9 mouse cellular contexts compared by ENCODE assay signal in the genomic region with DNA sequence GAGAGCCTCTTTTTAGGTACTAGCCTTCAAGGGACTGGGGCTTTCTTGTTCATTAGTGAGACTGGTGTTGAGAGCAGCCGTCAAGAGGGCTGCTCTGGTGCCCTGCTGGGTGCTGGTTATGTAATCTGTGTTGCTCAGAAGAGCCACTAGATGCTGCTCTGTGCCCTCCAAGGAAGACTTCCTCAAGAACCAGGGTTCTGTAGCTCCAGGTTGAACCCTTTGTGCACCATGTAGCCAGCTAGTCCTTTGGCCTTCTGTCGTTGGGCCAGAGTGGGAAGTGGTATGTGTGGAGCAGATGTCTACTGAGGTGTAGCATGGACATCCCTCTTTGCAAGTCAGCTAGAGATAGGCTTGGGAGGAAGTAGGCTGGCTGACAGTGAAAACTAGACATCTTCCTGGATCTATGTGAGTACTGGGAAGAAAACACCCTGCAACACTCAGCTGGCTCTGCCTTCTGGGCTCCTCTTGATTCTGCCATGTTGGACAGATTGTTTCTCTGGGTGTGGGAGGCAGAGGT. TPM values are rescaled to one million over a fixed set of nuclear protein-coding genes. Genes with fewer than 3 reads are reported as not detected.
DNase-seq lines count a peak whose midpoint lies in the region; ATAC-seq and TF ChIP-seq lines count a peak whose summit lies in the region.
"Had no signal": no experiment of that assay in that cellular context is flagged by ENCODE, and none has a peak within 500 bp of the region (broad histone marks: within the 10 kb centered on the region; RNA-seq: fewer than 3 reads in every experiment).

No protein-coding gene starts in this region.

- no peaks in the 10 kb centered on the region for H3K27me3 ChIP-seq in forebrain, embryonic 15.5 days
- H3K27me3 ChIP-seq in forebrain, embryonic 11.5 days (ENCODE audit: control insufficient read depth, insufficient read depth, low read length) = peaks cover 7% of the 10 kb centered on the region; the same call in 1 of the 2 replicates
- H3K27me3 ChIP-seq: limb, embryonic 15.5 days had no signal

- TF ChIP-seq POLR2A in lung, adult 2 months (IDR thresholded peaks at IDR 0.05; ENCODE audit: borderline replicate concordance, extremely low read depth, low read depth, low read length) = no peak

- H3K9me3 ChIP-seq in forebrain, embryonic 15.5 days = no peaks in the 10 kb centered on the region
- no peaks in the 10 kb centered on the region for H3K9me3 ChIP-seq in forebrain, embryonic 11.5 days (ENCODE audit: control insufficient read depth, low read length)
- H3K9me3 ChIP-seq: limb, embryonic 15.5 days had no signal

- H3K27ac ChIP-seq in forebrain, embryonic 15.5 days (replicated peaks) = peak overlapping the region; percentile 97
- H3K27ac ChIP-seq in forebrain, embryonic 11.5 days (ENCODE audit: low read depth, low read length) = no peak overlapping the region
- H3K27ac ChIP-seq: limb, embryonic 15.5 days had no signal

- H3K4me2 ChIP-seq in forebrain, embryonic 15.5 days (replicated peaks) = no peak overlapping the region
- no peak overlapping the region for H3K4me2 ChIP-seq in forebrain, embryonic 11.5 days (ENCODE audit: low read depth, low read length, severe bottlenecking)
- H3K4me2 ChIP-seq: limb, embryonic 15.5 days had no signal

- DNase-seq in forebrain, embryonic 11.5 days (ENCODE audit: low spot score) = no peak
- DNase-seq in lung, adult 2 months = peak; percentile 20
- DNase-seq in lung, postnatal 14 days = no peak
- peak; percentile 85 to 86 for DNase-seq in cerebellum, postnatal 14 days
- no peak for DNase-seq in urinary bladder, adult 2 months (ENCODE audit: low spot score)
- DNase-seq in gastrocnemius, postnatal 10 days = no peak

- H3K36me3 ChIP-seq in forebrain, embryonic 15.5 days = peaks cover 24% of the 10 kb centered on the region
- H3K36me3 ChIP-seq in forebrain, embryonic 11.5 days (ENCODE audit: control insufficient read depth, insufficient read depth, low read length) = peaks cover 4% of the 10 kb centered on the region; the same call in 1 of the 2 replicates

- peaks cover 20% of the 10 kb centered on the region for H3K4me1 ChIP-seq in forebrain, embryonic 15.5 days
- H3K4me1 ChIP-seq in forebrain, embryonic 11.5 days (replicated peaks; ENCODE audit: control insufficient read depth, insufficient read depth, low read length) = peaks cover 3% of the 10 kb centered on the region; the same call in 1 of the 2 replicates
- peaks cover 8% of the 10 kb centered on the region for H3K4me1 ChIP-seq in lung, adult 2 months (ENCODE audit: control insufficient read depth, insufficient read depth, low read length)

- WGBS in forebrain, embryonic 15.5 days = 40% methylated on average over 2 of the region's 2 CpGs
- WGBS in forebrain, embryonic 11.5 days = 70% methylated on average over 2 of the region's 2 CpGs
- 45% methylated on average over 2 of the region's 2 CpGs for WGBS in lung, adult 2 months

- no peak overlapping the region for H3K9ac ChIP-seq in forebrain, embryonic 15.5 days (replicated peaks)
- no peak overlapping the region for H3K9ac ChIP-seq in forebrain, embryonic 11.5 days (ENCODE audit: low read length)
- H3K9ac ChIP-seq: limb, embryonic 15.5 days had no signal

- peak; percentile 30; the same call in 1 of the 2 replicates for TF ChIP-seq CTCF in lung, adult 2 months (IDR thresholded peaks at IDR 0.05; ENCODE audit: insufficient read depth, low read length)

- ATAC-seq in forebrain, embryonic 15.5 days (replicated peaks) = no peak
- no peak for ATAC-seq in forebrain, embryonic 11.5 days (replicated peaks; ENCODE audit: low FRiP score)
- ATAC-seq in monocyte, adult 5-6 weeks (replicated peaks; ENCODE audit: insufficient number of reproducible peaks, low FRiP score, low TSS enrichment, poor library complexity, severe bottlenecking) = peak; percentile 30; the same call in 1 of the 2 replicates

- no peak overlapping the region for H3K4me3 ChIP-seq in forebrain, embryonic 15.5 days
- no peak overlapping the region for H3K4me3 ChIP-seq in forebrain, embryonic 11.5 days (ENCODE audit: low read depth, low read length)
- H3K4me3 ChIP-seq in lung, adult 2 months (replicated peaks; ENCODE audit: extremely low read depth, low read depth, low read length) = no peak overlapping the region
- H3K4me3 ChIP-seq: limb, embryonic 15.5 days had no signal

RNA-seq across cellular contexts. Expression of a gene that starts 2.6 kb away (rescaled TPM):
- polyA plus RNA-seq in forebrain, embryonic 15.5 days (2015; fragmentation: Nextera tagmentation; extraction: Ambion mirVana) = 105 and 120 TPM in 2 replicates
- polyA plus RNA-seq in forebrain, embryonic 11.5 days (2014; fragmentation: Nextera tagmentation; extraction: Ambion mirVana) = 15.7 and 18.4 TPM in 2 replicates
- 1.2 and 1.5 TPM in 2 replicates for polyA plus RNA-seq in lung, adult 2 months (2012; rRNA removed)
- total RNA-seq in monocyte, adult 5-6 weeks (2017) = 0.49 to 3.8 TPM (median 2.4 TPM) in 3 replicates
- 0.94 and 1.4 TPM in 2 replicates for polyA plus RNA-seq in urinary bladder, adult 2 months (2012; rRNA removed)
- 1 to 10 TPM; 5.5 to 7.2 TPM for total RNA-seq in gastrocnemius, postnatal 10 days (2021)

RNA-seq across cellular contexts. Expression of a gene that starts 45.8 kb away (rescaled TPM):
- 341 and 346 TPM in 2 replicates for polyA plus RNA-seq in forebrain, embryonic 15.5 days (2015; fragmentation: Nextera tagmentation; extraction: Ambion mirVana)
- 333 and 347 TPM in 2 replicates for polyA plus RNA-seq in forebrain, embryonic 11.5 days (2014; fragmentation: Nextera tagmentation; extraction: Ambion mirVana)
- 31.7 and 48.3 TPM in 2 replicates for polyA plus RNA-seq in lung, adult 2 months (2012; rRNA removed)
- 47.1 to 87.8 TPM (median 55.9 TPM) in 3 replicates for total RNA-seq in monocyte, adult 5-6 weeks (2017)
- 69.0 and 75.9 TPM in 2 replicates for polyA plus RNA-seq in urinary bladder, adult 2 months (2012; rRNA removed)
- total RNA-seq in gastrocnemius, postnatal 10 days (2021) = 100 to 1,000 TPM; 121 to 126 TPM

Comparison
In these comparisons a context has a peak if more than half of its experiments do, and no peak if none do; other contexts are left out.
1. DNase-seq: peak in lung, adult 2 months (single experiment) and cerebellum, postnatal 14 days (2 of 2); none in forebrain, embryonic 11.5 days (single experiment), lung, postnatal 14 days (single experiment), urinary bladder, adult 2 months (single experiment) and gastrocnemius, postnatal 10 days (single experiment).